Mouse (Mus musculus): ENCODE data around the gene Gm49322. TPM values are rescaled to one million over a fixed set of nuclear protein-coding genes. Genes with fewer than 3 reads are reported as not detected.

The Gm49322 gene
- total and polyA plus RNA-seq, 3 experiments = 0.28 to 1.8 (median 1.1) TPM

GRCm38 (mm10) chr10:80659213-80659612 is 53.4 kb downstream of the Gm49322 start:
- H3K79me2 ChIP-seq (replicated peaks; ENCODE audit: control insufficient read depth, extremely low read depth, insufficient read depth, poor library complexity, severe bottlenecking) = no peaks in the 10 kb centered on the region
- dilution Hi-C loops (cut with MboI; ENCODE audit: extremely low pct_ligation_motif_present, extremely low pct_unique_long_range_greater_than_20kb, low sequenced_read_pairs) (no loop called here), in situ Hi-C loops (cut with MboI; ENCODE audit: low pct_ligation_motif_present, low pct_unique_long_range_greater_than_20kb, low sequenced_read_pairs) (no loop called here)
- H3K27me3 ChIP-seq (replicated peaks) = no peaks in the 10 kb centered on the region
- peaks cover 0 to 3% of the 10 kb centered on the region in 2 experiments for H3K36me3 ChIP-seq (replicated peaks in 1 of 2; ENCODE audit: control insufficient read depth in 1 of 2, insufficient read depth in 1 of 2, low read length in 1 of 2)
- H3K4me2 ChIP-seq (ENCODE audit: insufficient read depth, low read depth, poor library complexity, severe bottlenecking) = peak overlapping the region; percentile 96
- peak overlapping the region; percentile 71 for H3K9ac ChIP-seq (ENCODE audit: insufficient read depth, low read depth)
- peak; percentile 73 for DNase-seq (ENCODE audit: extremely low read depth)
- H3K27ac ChIP-seq (ENCODE audit: insufficient read depth, low read depth) = peak overlapping the region; percentile 72
- TF ChIP-seq CTCF (conservative IDR thresholded peaks at IDR 0.05 in 1 of 2, IDR thresholded peaks at IDR 0.05 in 1 of 2; ENCODE audit: low read depth in 2 of 2, low read length in 2 of 2) (peak; percentile 77 to 79), MEF2A (IDR thresholded peaks at IDR 0.05; ENCODE audit: borderline replicate concordance, low read depth, low read length) (no peak), SIN3A (IDR thresholded peaks at IDR 0.05; ENCODE audit: low read length) (peak; percentile 72), SMC3 (IDR thresholded peaks at IDR 0.05; ENCODE audit: low read depth, low read length) (peak; percentile 57), CHD1 (IDR thresholded peaks at IDR 0.05; ENCODE audit: low read depth, low read length) (0 out of 2 replicates have a peak, but pooled peaks have one; percentile 52), POLR2AphosphoS2 (IDR thresholded peaks at IDR 0.05; ENCODE audit: low read depth, low read length) (no peak), MYC (IDR thresholded peaks at IDR 0.05; ENCODE audit: low read depth, low read length) (peak; percentile 92), E2F4 (IDR thresholded peaks at IDR 0.05; ENCODE audit: insufficient replicate concordance, low read depth, low read length) (0 out of 2 replicates have a peak, but pooled peaks have one; percentile 37), RAD21 (IDR thresholded peaks at IDR 0.05; ENCODE audit: low read depth, low read length) (peak; percentile 66), MXI1 (IDR thresholded peaks at IDR 0.05; ENCODE audit: low read depth, low read length) (peak; percentile 64), EP300 (IDR thresholded peaks at IDR 0.05; ENCODE audit: low read length) (no peak), TCF12 (IDR thresholded peaks at IDR 0.05; ENCODE audit: low read depth, low read length) (0 out of 2 replicates have a peak, but pooled peaks have one; percentile 0), ZC3H11A (IDR thresholded peaks at IDR 0.05; ENCODE audit: low read depth, low read length) (no peak), CHD2 (IDR thresholded peaks at IDR 0.05; ENCODE audit: low read length) (no peak), GABPA (IDR thresholded peaks at IDR 0.05; ENCODE audit: insufficient replicate concordance, low read depth, low read length) (no peak), BHLHE40 (IDR thresholded peaks at IDR 0.05; ENCODE audit: low read depth, low read length) (no peak), HCFC1 (IDR thresholded peaks at IDR 0.05; ENCODE audit: low read depth, low read length) (peak; percentile 25; the same call in 1 of the 2 replicates)
- no peaks in the 10 kb centered on the region for H3K9me3 ChIP-seq (replicated peaks; ENCODE audit: low read length)
- peak overlapping the region in 2 of 3 experiments; percentile 23 to 24 for H3K4me3 ChIP-seq (replicated peaks in 1 of 3; ENCODE audit: low read depth in 2 of 3, low read length in 2 of 3, poor library complexity in 1 of 3)
- peaks cover 20 to 69% of the 10 kb centered on the region in 2 experiments for H3K4me1 ChIP-seq (ENCODE audit: control insufficient read depth in 1 of 2, insufficient read depth in 2 of 2)

- H3K4me2 ChIP-seq (ENCODE audit: insufficient read depth, low read depth, poor library complexity, severe bottlenecking) = no peak overlapping the region
- peaks cover 20 to 73% of the 10 kb centered on the region in 2 experiments for H3K4me1 ChIP-seq (ENCODE audit: control insufficient read depth in 1 of 2, insufficient read depth in 2 of 2)
- TF ChIP-seq RCOR1 (conservative IDR thresholded peaks at IDR 0.05; ENCODE audit: low read depth, low read length) (no peak), KAT2A (IDR thresholded peaks at IDR 0.05; ENCODE audit: insufficient replicate concordance, low read length) (no peak), JUN (IDR thresholded peaks at IDR 0.05; ENCODE audit: insufficient read depth, low read depth, low read length) (no peak), ETS1 (conservative IDR thresholded peaks at IDR 0.05; ENCODE audit: low read depth, low read length) (no peak), TBP (conservative IDR thresholded peaks at IDR 0.05; ENCODE audit: low read depth, low read length) (no peak), RAD21 (IDR thresholded peaks at IDR 0.05; ENCODE audit: low read depth, low read length) (peak; percentile 13), ELF1 (IDR thresholded peaks at IDR 0.05; ENCODE audit: low read depth, low read length) (peak; percentile 9; the same call in 1 of the 2 replicates), BHLHE40 (IDR thresholded peaks at IDR 0.05; ENCODE audit: low read depth, low read length) (0 out of 2 replicates have a peak, but pooled peaks have one; percentile 13), SMC3 (IDR thresholded peaks at IDR 0.05; ENCODE audit: low read depth, low read length) (peak; percentile 43), MAFK (IDR thresholded peaks at IDR 0.05; ENCODE audit: insufficient replicate concordance, low read length) (no peak), CHD2 (IDR thresholded peaks at IDR 0.05; ENCODE audit: low read length) (peak; percentile 81), PAX5 (IDR thresholded peaks at IDR 0.05; ENCODE audit: low read length) (no peak), HCFC1 (IDR thresholded peaks at IDR 0.05; ENCODE audit: low read depth, low read length) (no peak), CTCF (conservative IDR thresholded peaks at IDR 0.05 in 1 of 2, IDR thresholded peaks at IDR 0.05 in 1 of 2; ENCODE audit: low read depth in 2 of 2, low read length in 2 of 2) (peak; percentile 43 to 79; a peak in 3 of 4 replicates), ZMIZ1 (IDR thresholded peaks at IDR 0.05; ENCODE audit: low read depth, low read length) (no peak), MAX (IDR thresholded peaks at IDR 0.05; ENCODE audit: low read length) (no peak)
- peak; percentile 67 for DNase-seq (ENCODE audit: extremely low read depth)
- H3K27ac ChIP-seq (ENCODE audit: insufficient read depth, low read depth) = no peak overlapping the region
- in situ Hi-C loops (cut with MboI; ENCODE audit: low pct_ligation_motif_present, low pct_unique_long_range_greater_than_20kb, low sequenced_read_pairs) = no loop called here
- dilution Hi-C loops (cut with MboI; ENCODE audit: extremely low pct_ligation_motif_present, extremely low pct_unique_long_range_greater_than_20kb, low sequenced_read_pairs) = no loop called here
- no peaks in the 10 kb centered on the region for H3K9me3 ChIP-seq (replicated peaks; ENCODE audit: low read length)
- H3K9ac ChIP-seq (ENCODE audit: insufficient read depth, low read depth) = no peak overlapping the region
- no peak overlapping the region for H3K4me3 ChIP-seq (replicated peaks in 1 of 3; ENCODE audit: low read depth in 2 of 3, low read length in 2 of 3, poor library complexity in 1 of 3)
- H3K27me3 ChIP-seq (replicated peaks) = no peaks in the 10 kb centered on the region
- H3K79me2 ChIP-seq (replicated peaks; ENCODE audit: control insufficient read depth, extremely low read depth, insufficient read depth, poor library complexity, severe bottlenecking) = no peaks in the 10 kb centered on the region
- peaks cover 7 to 10% of the 10 kb centered on the region in 2 experiments for H3K36me3 ChIP-seq (replicated peaks in 1 of 2; ENCODE audit: control insufficient read depth in 1 of 2, insufficient read depth in 1 of 2, low read length in 1 of 2)
Observed at GRCm38 (mm10) chr10:80661149-80661548, 55.3 kb downstream of the Gm49322 start.

All from CH12.LX (cell line).